Mouse (Mus musculus): ENCODE data around the gene Rlbp1.

Rlbp1 gene

GRCm38 (mm10) chr7:79386422-79387133 is at the start of gene Rlbp1:
TSS of gene Rlbp1 (minus strand) at chr7:79387048.
- DNase-seq (ENCODE audit: low spot score in 2 of 2): no peak

GRCm38 (mm10) chr7:79428243-79428642 is 41.4 kb upstream of the Rlbp1 start:
- no peak for DNase-seq (ENCODE audit: low spot score in 2 of 2)

GRCm38 (mm10) chr7:79425804-79426203 is 39.0 kb upstream of the Rlbp1 start:
- DNase-seq (ENCODE audit: low spot score in 2 of 2): no peak

GRCm38 (mm10) chr7:79422876-79423275 is 36.0 kb upstream of the Rlbp1 start:
- DNase-seq (ENCODE audit: low spot score in 2 of 2): no peak

- no peak for DNase-seq (ENCODE audit: low spot score in 2 of 2)
These were observed 33.1 kb upstream of the Rlbp1 start for GRCm38 (mm10) chr7:79419950-79420349.

GRCm38 (mm10) chr7:79414449-79415375 is 27.9 kb upstream of the Rlbp1 start:
- no peak for DNase-seq (ENCODE audit: low spot score in 2 of 2)

- no peak for DNase-seq (ENCODE audit: low spot score in 2 of 2)
These were observed 13.4 kb upstream of the Rlbp1 start for GRCm38 (mm10) chr7:79400296-79400695.

- no peak for DNase-seq (ENCODE audit: low spot score in 2 of 2)
These were observed 12.1 kb upstream of the Rlbp1 start for GRCm38 (mm10) chr7:79398971-79399370.

GRCm38 (mm10) chr7:79398426-79398825 is 11.6 kb upstream of the Rlbp1 start:
- DNase-seq (ENCODE audit: low spot score in 2 of 2): no peak

- no peak for DNase-seq (ENCODE audit: low spot score in 2 of 2)
These were observed 10.7 kb upstream of the Rlbp1 start for GRCm38 (mm10) chr7:79397446-79397963.

- DNase-seq (ENCODE audit: low spot score in 2 of 2): no peak
These were observed 8.3 kb upstream of the Rlbp1 start for GRCm38 (mm10) chr7:79395186-79395585.

- no peak for DNase-seq (ENCODE audit: low spot score in 2 of 2)
These were observed 7.8 kb upstream of the Rlbp1 start for GRCm38 (mm10) chr7:79394666-79395065.

GRCm38 (mm10) chr7:79393924-79394323 is 7.1 kb upstream of the Rlbp1 start:
- no peak for DNase-seq (ENCODE audit: low spot score in 2 of 2)

GRCm38 (mm10) chr7:79392860-79393513 is 6.1 kb upstream of the Rlbp1 start:
- no peak for DNase-seq (ENCODE audit: low spot score in 2 of 2)

GRCm38 (mm10) chr7:79391883-79392649 is 5.2 kb upstream of the Rlbp1 start, which contains the start of gene Fanci:
TSS of gene Fanci (plus strand) at chr7:79391929.
- DNase-seq (ENCODE audit: low spot score in 2 of 2): peak; percentile 89

GRCm38 (mm10) chr7:79391471-79391870 is 4.6 kb upstream of the Rlbp1 start:
- no peak for DNase-seq (ENCODE audit: low spot score in 2 of 2)

GRCm38 (mm10) chr7:79390141-79390708 is 3.4 kb upstream of the Rlbp1 start:
- no peak for DNase-seq (ENCODE audit: low spot score in 2 of 2)

- no peak for DNase-seq (ENCODE audit: low spot score in 2 of 2)
These were observed 1.9 kb upstream of the Rlbp1 start for GRCm38 (mm10) chr7:79388671-79389206.

- DNase-seq (ENCODE audit: low spot score in 2 of 2): no peak
These were observed 1.1 kb upstream of the Rlbp1 start for GRCm38 (mm10) chr7:79387991-79388390.

GRCm38 (mm10) chr7:79387140-79387539 is 292 bp upstream of the Rlbp1 start:
- DNase-seq (ENCODE audit: low spot score in 2 of 2): no peak

Data from right cerebral cortex, postnatal 36 days (tissue).